Mouse (Mus musculus): Measurements from ENCODE around the gene Pot1b.

- TF ChIP-seq POLR2A (IDR thresholded peaks at IDR 0.05; ENCODE audit: low read depth, low read length) (no peak), CTCF (conservative IDR thresholded peaks at IDR 0.05; ENCODE audit: insufficient read depth, insufficient read length, low read depth, low read length) (no peak)
These were observed 13.0 kb downstream of the Pot1b start for GRCm38 (mm10) chr17:55699388-55699787.
